Mouse (Mus musculus): ENCODE results near the gene Fcer1g.

The Fcer1g gene

GRCm38 (mm10) chr1:171234126-171234525 is at the start of gene Fcer1g:
Gene Fcer1g (minus strand): TSS chr1:171234365.
- 83% methylated on average over 14 of the region's 14 CpGs for WGBS

GRCm38 (mm10) chr1:171283188-171284160 is 49.3 kb upstream of the Fcer1g start:
- 82% methylated on average over 18 of the region's 18 CpGs for WGBS

- WGBS = 74% methylated on average over 18 of the region's 18 CpGs
Measured at GRCm38 (mm10) chr1:171282086-171282805, 48.1 kb upstream of the Fcer1g start.

GRCm38 (mm10) chr1:171281528-171281923 is 47.4 kb upstream of the Fcer1g start:
- under 1% methylated on average over 10 of the region's 10 CpGs for WGBS

- 0% methylated on average over 26 of the region's 26 CpGs for WGBS
Measured at GRCm38 (mm10) chr1:171280916-171281527, 46.9 kb upstream of the Fcer1g start, which contains the start of gene Ppox. Gene Ppox (minus strand): TSS chr1:171281186.

GRCm38 (mm10) chr1:171280250-171280915 is 46.2 kb upstream of the Fcer1g start:
- 2% methylated on average over 25 of the region's 25 CpGs for WGBS

- 57% methylated on average over 5 of the region's 5 CpGs for WGBS
Measured at GRCm38 (mm10) chr1:171279721-171280120, 45.6 kb upstream of the Fcer1g start.

GRCm38 (mm10) chr1:171279012-171279705 is 45.0 kb upstream of the Fcer1g start:
- 88% methylated on average over 14 of the region's 14 CpGs for WGBS

- WGBS = 93% methylated on average over 8 of the region's 8 CpGs
Measured at GRCm38 (mm10) chr1:171278436-171278835, 44.3 kb upstream of the Fcer1g start.

GRCm38 (mm10) chr1:171277736-171278135 is 43.6 kb upstream of the Fcer1g start:
- WGBS = 82% methylated on average over 10 of the region's 10 CpGs

- WGBS = 78% methylated on average over 14 of the region's 14 CpGs
Measured at GRCm38 (mm10) chr1:171276110-171276748, 42.1 kb upstream of the Fcer1g start.

- WGBS = 74% methylated on average over 11 of the region's 11 CpGs
Measured at GRCm38 (mm10) chr1:171275144-171275734, 41.1 kb upstream of the Fcer1g start.

GRCm38 (mm10) chr1:171274171-171274570 is 40.0 kb upstream of the Fcer1g start:
- WGBS = 90% methylated on average over 12 of the region's 12 CpGs

GRCm38 (mm10) chr1:171272086-171272485 is 37.9 kb upstream of the Fcer1g start:
- WGBS = 77% methylated on average over 3 of the region's 3 CpGs

GRCm38 (mm10) chr1:171271622-171272021 is 37.5 kb upstream of the Fcer1g start:
- 59% methylated on average over 10 of the region's 10 CpGs for WGBS

- WGBS = 45% methylated on average over 9 of the region's 9 CpGs
Measured at GRCm38 (mm10) chr1:171271196-171271595, 37.0 kb upstream of the Fcer1g start.

GRCm38 (mm10) chr1:171270573-171270900 is 36.4 kb upstream of the Fcer1g start:
- 1% methylated on average over 19 of the region's 19 CpGs for WGBS

GRCm38 (mm10) chr1:171269848-171270572 is 35.8 kb upstream of the Fcer1g start, which contains the start of gene B4galt3:
Gene B4galt3 (plus strand): TSS chr1:171270328.
- WGBS = 3% methylated on average over 36 of the region's 36 CpGs

GRCm38 (mm10) chr1:171268341-171268740 is 34.2 kb upstream of the Fcer1g start:
- WGBS = 45% methylated on average over 1 of the region's 1 CpGs
